Mouse (Mus musculus): Measurements from ENCODE around the gene Ralgapa2.

DNA sequence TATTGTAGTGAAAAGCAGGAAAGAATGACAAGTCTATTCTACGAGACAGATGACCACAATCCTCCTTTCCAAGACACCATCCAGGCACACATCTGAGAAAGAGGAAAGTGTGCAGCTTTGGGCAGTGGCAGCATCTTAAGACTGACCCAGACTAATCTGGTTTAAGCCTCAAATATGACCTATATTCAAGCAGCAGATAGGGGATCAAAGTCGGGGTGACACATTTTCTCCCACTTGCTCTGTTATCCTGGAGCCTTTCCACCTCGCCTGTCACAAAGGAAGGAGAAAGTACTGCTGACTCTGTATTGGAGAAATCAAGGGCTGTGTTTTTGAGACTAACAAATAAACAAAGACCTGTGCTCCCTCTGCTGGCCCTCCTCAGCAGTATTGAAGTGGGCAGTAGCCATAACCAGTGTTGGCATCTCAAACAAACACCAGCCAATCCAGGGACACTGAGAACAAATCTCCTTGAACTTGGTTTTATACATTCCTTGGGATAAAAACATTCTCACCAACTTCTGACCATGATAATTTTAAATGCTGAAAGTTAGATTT is 255.7 kb downstream of the Ralgapa2 start:
- TF ChIP-seq POLR2A (IDR thresholded peaks at IDR 0.05; ENCODE audit: borderline replicate concordance, extremely low read depth, insufficient read depth, insufficient read length, poor library complexity, severe bottlenecking): no peak
- TF ChIP-seq CTCF (IDR thresholded peaks at IDR 0.05; ENCODE audit: borderline replicate concordance, extremely low read depth, insufficient read depth, insufficient read length): peak; percentile 51; the same call in 1 of the 2 replicates
